Mouse (Mus musculus) CH12.LX (cell line): Measurements from ENCODE around the gene Srgap2. TPM values are rescaled to one million over a fixed set of nuclear protein-coding genes. Genes with fewer than 3 reads are reported as not detected.

Experiments
- DNase-seq: peaks from one replicate; pipeline ENCODE4 v3.0.0-alpha.2; 2013; ENCODE audit errors: extremely low read depth
- H3K27ac ChIP-seq: 2 replicates; pipeline ENCODE4 v1.5.1; 2012; ENCODE audit warnings: low read depth, mild to moderate bottlenecking, control low read depth, moderate library complexity; ENCODE audit not compliant: insufficient read depth
- H3K27me3 ChIP-seq: replicated peaks from 2 replicates; pipeline ENCODE3; 2012; ENCODE audit warnings: inconsistent platforms
- H3K36me3 ChIP-seq, 2 experiments: replicated peaks in 1 of 2; 2 replicates each; pipeline versions ENCODE3 to v1.6.1; 2012; ENCODE audit warnings: inconsistent platforms in 1 of 2, low read length in 1 of 2, mild to moderate bottlenecking in 1 of 2, mixed read lengths in 1 of 2, moderate library complexity in 1 of 2; ENCODE audit not compliant: control insufficient read depth in 1 of 2, insufficient read depth in 1 of 2
- H3K4me1 ChIP-seq, 2 experiments: 2 replicates each; pipeline ENCODE4 v1.6.1; 2012; ENCODE audit warnings: inconsistent platforms in 1 of 2, moderate library complexity in 1 of 2; ENCODE audit not compliant: insufficient read depth in 2 of 2, control insufficient read depth in 1 of 2
- H3K4me2 ChIP-seq: 2 replicates; pipeline ENCODE4 v1.6.1; 2012; ENCODE audit warnings: low read depth, mild to moderate bottlenecking, control low read depth; ENCODE audit not compliant: poor library complexity, insufficient read depth, severe bottlenecking
- H3K4me3 ChIP-seq, 3 experiments: fragments of 150-350 bp in 1 of 3; sonication (generic) in 1 of 3; replicated peaks in 1 of 3; 2 replicates each; pipeline versions ENCODE3 to v1.5.1; 2011 to 2012; ENCODE audit warnings: low read depth in 2 of 3, low read length in 2 of 3, mild to moderate bottlenecking in 2 of 3, moderate library complexity in 2 of 3, control low read depth in 1 of 3, improper control_type of control experiment in 1 of 3, inconsistent platforms in 1 of 3, mixed read lengths in 1 of 3; ENCODE audit not compliant: poor library complexity in 1 of 3
- H3K79me2 ChIP-seq: replicated peaks from 2 replicates; pipeline ENCODE4 v1.6.1; 2012; ENCODE audit warnings: mild to moderate bottlenecking, moderate library complexity; ENCODE audit not compliant: control insufficient read depth, poor library complexity, insufficient read depth, severe bottlenecking; ENCODE audit errors: extremely low read depth
- H3K9ac ChIP-seq: 2 replicates; pipeline ENCODE4 v1.6.1; 2012; ENCODE audit warnings: low read depth, mild to moderate bottlenecking, control low read depth, moderate library complexity; ENCODE audit not compliant: insufficient read depth
- H3K9me3 ChIP-seq: replicated peaks from 2 replicates; pipeline ENCODE3; 2012; ENCODE audit warnings: low read length, inconsistent platforms, mixed read lengths
- BHLHE40 ChIP-seq: IDR thresholded peaks from 2 replicates; pipeline ENCODE4 v1.6.1; 2011; ENCODE audit warnings: mild to moderate bottlenecking, low read depth, low read length, improper control_type of control experiment
- CHD1 ChIP-seq: IDR thresholded peaks from 2 replicates; pipeline ENCODE4 v1.6.1; 2012; ENCODE audit warnings: low read depth, low read length, improper control_type of control experiment, inconsistent platforms
- CTCF ChIP-seq, 2 experiments: IDR thresholded peaks in 1 of 2; conservative IDR thresholded peaks in 1 of 2; 2 replicates each; pipeline ENCODE4 v1.5.1; 2011 to 2012; ENCODE audit warnings: low read depth in 2 of 2, low read length in 2 of 2, improper control_type of control experiment in 1 of 2, inconsistent platforms in 1 of 2, mild to moderate bottlenecking in 1 of 2, moderate library complexity in 1 of 2
- E2F4 ChIP-seq: IDR thresholded peaks from 2 replicates; pipeline ENCODE4 v1.6.1; 2011; ENCODE audit warnings: low read depth, low read length, improper control_type of control experiment; ENCODE audit not compliant: insufficient replicate concordance
- ELF1 ChIP-seq: IDR thresholded peaks from 2 replicates; pipeline ENCODE4 v1.6.1; 2014; ENCODE audit warnings: low read depth, mild to moderate bottlenecking, inconsistent platforms, low read length, improper control_type of control experiment
- EP300 ChIP-seq: IDR thresholded peaks from 2 replicates; pipeline ENCODE4 v1.6.1; 2011; ENCODE audit warnings: low read length, improper control_type of control experiment
- GABPA ChIP-seq: IDR thresholded peaks from 2 replicates; pipeline ENCODE4 v1.6.1; 2012; ENCODE audit warnings: low read depth, low read length, improper control_type of control experiment, inconsistent platforms; ENCODE audit not compliant: insufficient replicate concordance
- HCFC1 ChIP-seq: IDR thresholded peaks from 2 replicates; pipeline ENCODE4 v1.6.1; 2012; ENCODE audit warnings: low read depth, mild to moderate bottlenecking, inconsistent platforms, low read length, improper control_type of control experiment
- IRF4 ChIP-seq: IDR thresholded peaks from 2 replicates; pipeline ENCODE4 v1.6.1; 2014; ENCODE audit warnings: low read depth, mild to moderate bottlenecking, inconsistent platforms, low read length, improper control_type of control experiment
- JUN ChIP-seq: IDR thresholded peaks from 2 replicates; pipeline ENCODE4 v1.6.1; 2011; ENCODE audit warnings: low read depth, mild to moderate bottlenecking, low read length, improper control_type of control experiment, moderate library complexity; ENCODE audit not compliant: insufficient read depth
- JUND ChIP-seq: conservative IDR thresholded peaks from 2 replicates; pipeline ENCODE4 v1.6.1; 2011; ENCODE audit warnings: low read depth, low read length, improper control_type of control experiment
- KAT2A ChIP-seq: IDR thresholded peaks from 2 replicates; pipeline ENCODE4 v1.6.1; 2012; ENCODE audit warnings: low read length, improper control_type of control experiment, inconsistent platforms; ENCODE audit not compliant: insufficient replicate concordance
- NELFE ChIP-seq: IDR thresholded peaks from 2 replicates; pipeline ENCODE4 v1.6.1; 2011; ENCODE audit warnings: low read depth, low read length, improper control_type of control experiment
- PAX5 ChIP-seq: IDR thresholded peaks from 2 replicates; pipeline ENCODE4 v1.6.1; 2012; ENCODE audit warnings: low read length, inconsistent platforms, mixed read lengths
- POLR2AphosphoS2 ChIP-seq: IDR thresholded peaks from 2 replicates; pipeline ENCODE4 v1.6.1; 2011; ENCODE audit warnings: low read depth, low read length, improper control_type of control experiment
- RAD21 ChIP-seq: IDR thresholded peaks from 2 replicates; pipeline ENCODE4 v1.6.1; 2011; ENCODE audit warnings: low read depth, mild to moderate bottlenecking, low read length, improper control_type of control experiment, moderate library complexity
- RCOR1 ChIP-seq: conservative IDR thresholded peaks from 2 replicates; pipeline ENCODE4 v1.6.1; 2012; ENCODE audit warnings: low read depth, mild to moderate bottlenecking, inconsistent platforms, low read length, improper control_type of control experiment
- UBTF ChIP-seq: IDR thresholded peaks from 2 replicates; pipeline ENCODE4 v1.6.1; 2012; ENCODE audit warnings: low read depth, mild to moderate bottlenecking, inconsistent platforms, low read length, improper control_type of control experiment, moderate library complexity
- USF1 ChIP-seq: IDR thresholded peaks from 2 replicates; pipeline ENCODE4 v1.6.1; 2014; ENCODE audit warnings: low read depth, mild to moderate bottlenecking, inconsistent platforms, low read length, improper control_type of control experiment
- USF2 ChIP-seq: conservative IDR thresholded peaks from 2 replicates; pipeline ENCODE4 v1.6.1; 2011; ENCODE audit warnings: low read depth, low read length, improper control_type of control experiment
- ZC3H11A ChIP-seq: IDR thresholded peaks from 2 replicates; pipeline ENCODE4 v1.6.1; 2012; ENCODE audit warnings: low read depth, mild to moderate bottlenecking, inconsistent platforms, low read length, improper control_type of control experiment
- dilution Hi-C: fragments of 300-500 bp; cut with MboI; formaldehyde crosslinking; loops from 2 replicates; pipeline ENCODE4 v1.14.3; 2020; ENCODE audit warnings: low sequenced_read_pairs; ENCODE audit not compliant: extremely low pct_unique_long_range_greater_than_20kb, extremely low pct_ligation_motif_present
- in situ Hi-C: fragments of 300-500 bp; cut with MboI; formaldehyde crosslinking; loops from 3 replicates; pipeline ENCODE4 v1.14.3; 2019; ENCODE audit warnings: low sequenced_read_pairs, low pct_ligation_motif_present, low pct_unique_long_range_greater_than_20kb, mixed read lengths
- polyA plus RNA-seq: library from polyadenylated mRNA; unstranded; fragments of >175 nt; gene quantifications from 2 replicates; pipeline ENCODE4 v1.2.1, GENCODE M21; 2012; ENCODE audit warnings: low read depth; ENCODE audit not compliant: insufficient read length
- total RNA-seq, 2 experiments: library from RNA; depleted of rRNA; stranded (reverse); fragments of 300-350 nt in 1 of 2; fragments of >200 nt in 1 of 2; gene quantifications; 2 replicates each; pipeline ENCODE4 v1.2.3; 2012 to 2014

The Srgap2 gene
- total and polyA plus RNA-seq, 3 experiments = 9.7 to 28.1 (median 26.8) TPM

GRCm38 (mm10) chr1:131346916-131347555, 180.1 kb downstream of the Srgap2 start:
- in situ Hi-C loops = no loop called here
- DNase-seq = no peak

GRCm38 (mm10) chr1:131345422-131346419, 181.4 kb downstream of the Srgap2 start:
- no peak overlapping the region for H3K27ac ChIP-seq
- no peaks in the 10 kb centered on the region for H3K79me2 ChIP-seq
- no peaks in the 10 kb centered on the region for H3K27me3 ChIP-seq
- no peak overlapping the region for H3K4me2 ChIP-seq
- peaks cover 0 to 20% of the 10 kb centered on the region in 2 experiments; a peak in 3 of 4 replicates for H3K4me1 ChIP-seq
- DNase-seq = no peak
- TF ChIP-seq ZC3H11A = no peak
- H3K4me3 ChIP-seq = no peak overlapping the region
- dilution Hi-C loops (no loop called here), in situ Hi-C loops (no loop called here)
- no peaks in the 10 kb centered on the region for H3K9me3 ChIP-seq
- no peak overlapping the region for H3K9ac ChIP-seq
- H3K36me3 ChIP-seq = peaks cover 31 to 72% of the 10 kb centered on the region in 2 experiments

More at GRCm38 (mm10) chr1:131346916-131347555, 180.1 kb downstream of the Srgap2 start:
- peaks cover 31 to 77% of the 10 kb centered on the region in 2 experiments for H3K36me3 ChIP-seq
- no peaks in the 10 kb centered on the region for H3K27me3 ChIP-seq
- no peak overlapping the region for H3K4me2 ChIP-seq
- no peak overlapping the region for H3K9ac ChIP-seq
- H3K27ac ChIP-seq = no peak overlapping the region
- H3K79me2 ChIP-seq = no peaks in the 10 kb centered on the region
- no peak for TF ChIP-seq NELFE
- no peak for TF ChIP-seq RCOR1
- no peak for TF ChIP-seq GABPA
- no peak for TF ChIP-seq BHLHE40
- no peak for TF ChIP-seq HCFC1
- TF ChIP-seq RAD21 = no peak
- TF ChIP-seq JUN = no peak
- TF ChIP-seq UBTF = no peak
- no peak for TF ChIP-seq CHD1
- TF ChIP-seq PAX5 = no peak
- no peak for TF ChIP-seq POLR2AphosphoS2
- no peak for TF ChIP-seq USF1
- no peak for TF ChIP-seq ELF1
- TF ChIP-seq CTCF (conservative IDR thresholded peaks at IDR 0.05 in 1 of 2, IDR thresholded peaks at IDR 0.05 in 1 of 2; ENCODE audit: low read depth in 2 of 2, low read length in 2 of 2) = no peak
- TF ChIP-seq KAT2A = no peak
- no peak for TF ChIP-seq E2F4
- no peak for TF ChIP-seq EP300
- TF ChIP-seq USF2 = no peak
- TF ChIP-seq JUND = no peak
- TF ChIP-seq IRF4 = no peak
- TF ChIP-seq, all 38 proteins: peak for 0
- dilution Hi-C loops = no loop called here
- Histone ChIP-seq H3K9me3 (no peaks in the 10 kb centered on the region), H3K4me3 (no peak overlapping the region), H3K4me1 (peaks cover 0 to 20% of the 10 kb centered on the region in 2 experiments; a peak in 3 of 4 replicates)
